In the genomic region with DNA sequence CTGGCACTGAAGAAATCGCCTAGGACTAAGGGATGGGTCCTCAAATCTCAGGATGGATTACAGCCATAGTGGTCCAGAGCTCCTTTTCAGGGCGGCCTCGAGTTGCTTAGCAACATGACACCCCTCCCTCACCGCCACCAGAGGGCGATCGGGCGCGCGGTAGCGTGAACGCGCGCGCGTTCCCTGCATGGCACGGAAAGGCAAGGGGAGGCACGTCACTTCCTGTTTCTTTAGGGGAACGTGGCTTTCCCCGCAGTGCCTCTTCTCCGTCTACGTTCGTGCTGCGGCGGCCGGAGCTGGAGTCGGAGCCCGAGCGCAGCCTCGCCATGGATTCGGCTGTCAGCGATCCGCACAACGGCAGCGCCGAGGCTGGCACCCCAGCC, we compare ENCODE assay signal across 8 mouse cellular contexts. TPM values are rescaled to one million over a fixed set of nuclear protein-coding genes. Genes with fewer than 3 reads are reported as not detected.
DNase-seq lines count a peak whose midpoint lies in the region; ATAC-seq lines count a peak whose summit lies in the region.

A gene (plus strand): TSS at position 206 of the 383 bp plus-strand sequence.

- peaks cover 18% of the 10 kb centered on the region for H3K4me1 ChIP-seq in embryonic facial prominence, embryonic 14.5 days (ENCODE audit: control insufficient read depth, insufficient read depth, low read length)
- peaks cover 35% of the 10 kb centered on the region for H3K4me1 ChIP-seq in kidney, embryonic 14.5 days (ENCODE audit: control insufficient read depth, insufficient read depth, low read length)
- peaks cover 38% of the 10 kb centered on the region for H3K4me1 ChIP-seq in limb, embryonic 15.5 days

- H3K27me3 ChIP-seq in embryonic facial prominence, embryonic 14.5 days (replicated peaks; ENCODE audit: control insufficient read depth, insufficient read depth, low read length): no peaks in the 10 kb centered on the region
- H3K27me3 ChIP-seq in kidney, embryonic 14.5 days (ENCODE audit: control insufficient read depth, insufficient read depth, low read length): no peaks in the 10 kb centered on the region
- H3K27me3 ChIP-seq in limb, embryonic 15.5 days: no peaks in the 10 kb centered on the region

- DNase-seq in 3T3-L1 (ENCODE audit: low read depth, low spot score): peak; percentile 94
- DNase-seq in adrenal gland, postnatal 4 days (ENCODE audit: low spot score in 2 of 2): peak; percentile 71 to 87
- peak; percentile 96 for DNase-seq in embryonic facial prominence, embryonic 14.5 days (ENCODE audit: low spot score)
- peak; percentile 92 to 95 for DNase-seq in heart, adult 9 months (ENCODE audit: low spot score in 2 of 2)
- DNase-seq in monocyte, adult 2 months (ENCODE audit: low read depth in 1 of 2, low spot score in 2 of 2): peak; percentile 76 to 87
- DNase-seq in spleen, postnatal 36 days (ENCODE audit: low spot score in 2 of 2): peak; percentile 88 to 91

- peaks cover 23% of the 10 kb centered on the region; the same call in 1 of the 2 replicates for H3K36me3 ChIP-seq in embryonic facial prominence, embryonic 14.5 days (ENCODE audit: control insufficient read depth, insufficient read depth, low read length)
- H3K36me3 ChIP-seq in kidney, embryonic 14.5 days (ENCODE audit: control insufficient read depth, insufficient read depth, low read length): peaks cover 22% of the 10 kb centered on the region
- H3K36me3 ChIP-seq in limb, embryonic 15.5 days: peaks cover 17% of the 10 kb centered on the region

- peak; percentile 78 for ATAC-seq in embryonic facial prominence, embryonic 14.5 days (ENCODE audit: low read depth)
- ATAC-seq in kidney, embryonic 14.5 days (ENCODE audit: low FRiP score, low TSS enrichment): peak; percentile 80
- peak; percentile 71 for ATAC-seq in limb, embryonic 15.5 days (ENCODE audit: insufficient number of reproducible peaks, low FRiP score, low TSS enrichment, low read depth)

- H3K4me3 ChIP-seq in embryonic facial prominence, embryonic 14.5 days (ENCODE audit: low read depth, low read length): peak within 1 kb of the TSS; percentile 99
- H3K4me3 ChIP-seq in kidney, embryonic 14.5 days (ENCODE audit: low read length): peak within 1 kb of the TSS; percentile 89
- H3K4me3 ChIP-seq in limb, embryonic 15.5 days: peak within 1 kb of the TSS; percentile 63

- under 1% methylated on average over 29 of the region's 35 CpGs for WGBS in embryonic facial prominence, embryonic 14.5 days
- WGBS in kidney, embryonic 14.5 days: 0% methylated on average over 35 of the region's 35 CpGs
- WGBS in limb, embryonic 15.5 days: under 1% methylated on average over 35 of the region's 35 CpGs

- peak within 1 kb of the TSS; percentile 80 for H3K4me2 ChIP-seq in embryonic facial prominence, embryonic 14.5 days (ENCODE audit: low read depth, low read length)
- H3K4me2 ChIP-seq in kidney, embryonic 14.5 days (replicated peaks; ENCODE audit: low read depth, low read length): peak within 1 kb of the TSS; percentile 90
- peak within 1 kb of the TSS; percentile 69 for H3K4me2 ChIP-seq in limb, embryonic 15.5 days

- H3K9me3 ChIP-seq in embryonic facial prominence, embryonic 14.5 days (ENCODE audit: control insufficient read depth, low read length): no peaks in the 10 kb centered on the region
- no peaks in the 10 kb centered on the region for H3K9me3 ChIP-seq in kidney, embryonic 14.5 days (ENCODE audit: control insufficient read depth, low read length)
- H3K9me3 ChIP-seq in limb, embryonic 15.5 days: no peaks in the 10 kb centered on the region

- peak within 1 kb of the TSS; percentile 99 for H3K27ac ChIP-seq in embryonic facial prominence, embryonic 14.5 days (replicated peaks; ENCODE audit: low read depth, low read length)
- H3K27ac ChIP-seq in kidney, embryonic 14.5 days (ENCODE audit: low read depth, low read length): peak within 1 kb of the TSS; percentile 95
- peak within 1 kb of the TSS; percentile 93 for H3K27ac ChIP-seq in limb, embryonic 15.5 days

- H3K9ac ChIP-seq in embryonic facial prominence, embryonic 14.5 days (ENCODE audit: low read depth, low read length): peak within 1 kb of the TSS; percentile 99
- peak within 1 kb of the TSS; percentile 98 for H3K9ac ChIP-seq in kidney, embryonic 14.5 days (ENCODE audit: low read depth, low read length)
- peak within 1 kb of the TSS; percentile 79 for H3K9ac ChIP-seq in limb, embryonic 15.5 days

RNA-seq across cellular contexts. Expression of the gene that starts here (rescaled TPM):
- total RNA-seq in adrenal gland, postnatal 4 days (2021): 100 to 1,000 TPM; 138 to 140 TPM
- 122 and 134 TPM in 2 replicates for polyA plus RNA-seq in embryonic facial prominence, embryonic 14.5 days (2014; fragmentation: Nextera tagmentation; extraction: Ambion mirVana)
- 127 and 147 TPM in 2 replicates for polyA plus RNA-seq in kidney, embryonic 14.5 days (2014; fragmentation: Nextera tagmentation; extraction: Ambion mirVana)
- polyA plus RNA-seq in limb, embryonic 15.5 days (2015; fragmentation: Nextera tagmentation; extraction: Ambion mirVana): 143 and 150 TPM in 2 replicates

Comparison
In these comparisons a context has a peak if more than half of its experiments do, and no peak if none do; other contexts are left out.
1. Peak in every context shown above with its lines: DNase-seq, ATAC-seq, H3K4me3 ChIP-seq and H3K27ac ChIP-seq.